Mouse (Mus musculus): ENCODE results near the gene Pbp2. TPM values are rescaled to one million over a fixed set of nuclear protein-coding genes. Genes with fewer than 3 reads are reported as not detected.

Pbp2 gene
- polyA plus RNA-seq, 1 experiment from 2014 or later: not detected

GRCm38 (mm10) chr6:135312038-135312437 is 1.8 kb upstream of the Pbp2 start:
- H3K4me1 ChIP-seq (ENCODE audit: control insufficient read depth, insufficient read depth, low read length): no peaks in the 10 kb centered on the region
- no peak overlapping the region for H3K4me3 ChIP-seq (ENCODE audit: low read length)
- no peak overlapping the region for H3K9ac ChIP-seq (ENCODE audit: low read length)
- H3K9me3 ChIP-seq (replicated peaks; ENCODE audit: control insufficient read depth, low read length): no peaks in the 10 kb centered on the region; the same call in 1 of the 2 replicates
- no peak overlapping the region for H3K27ac ChIP-seq (ENCODE audit: low read length)
- H3K36me3 ChIP-seq (ENCODE audit: control insufficient read depth, insufficient read depth): no peaks in the 10 kb centered on the region
- H3K4me2 ChIP-seq (ENCODE audit: low read depth, low read length): no peak overlapping the region
- no peak for ATAC-seq (replicated peaks; ENCODE audit: extremely low read depth, insufficient read depth, low FRiP score)
- no peaks in the 10 kb centered on the region for H3K27me3 ChIP-seq (ENCODE audit: control insufficient read depth, insufficient read depth, low read length)
- WGBS: 62% methylated on average over 5 of the region's 5 CpGs

GRCm38 (mm10) chr6:135304576-135305260 is 5.5 kb downstream of the Pbp2 start:
- Histone ChIP-seq H3K9ac (ENCODE audit: low read length) (no peak overlapping the region), H3K4me2 (ENCODE audit: low read depth, low read length) (no peak overlapping the region), H3K27me3 (ENCODE audit: control insufficient read depth, insufficient read depth, low read length) (no peaks in the 10 kb centered on the region), H3K36me3 (ENCODE audit: control insufficient read depth, insufficient read depth) (no peaks in the 10 kb centered on the region), H3K9me3 (replicated peaks; ENCODE audit: control insufficient read depth, low read length) (no peaks in the 10 kb centered on the region; the same call in 1 of the 2 replicates), H3K27ac (ENCODE audit: low read length) (no peak overlapping the region), H3K4me1 (ENCODE audit: control insufficient read depth, insufficient read depth, low read length) (peaks cover 5% of the 10 kb centered on the region; the same call in 1 of the 2 replicates), H3K4me3 (ENCODE audit: low read length) (no peak overlapping the region)
- WGBS: 33% methylated on average over 7 of the region's 7 CpGs
- ATAC-seq (replicated peaks; ENCODE audit: extremely low read depth, insufficient read depth, low FRiP score): no peak

- Histone ChIP-seq H3K9me3 (replicated peaks; ENCODE audit: control insufficient read depth, low read length) (no peaks in the 10 kb centered on the region), H3K4me1 (ENCODE audit: control insufficient read depth, insufficient read depth, low read length) (peaks cover 5% of the 10 kb centered on the region; the same call in 1 of the 2 replicates), H3K36me3 (ENCODE audit: control insufficient read depth, insufficient read depth) (no peaks in the 10 kb centered on the region), H3K9ac (ENCODE audit: low read length) (no peak overlapping the region), H3K4me3 (ENCODE audit: low read length) (no peak overlapping the region), H3K4me2 (ENCODE audit: low read depth, low read length) (no peak overlapping the region), H3K27me3 (ENCODE audit: control insufficient read depth, insufficient read depth, low read length) (no peaks in the 10 kb centered on the region), H3K27ac (ENCODE audit: low read length) (no peak overlapping the region)
- ATAC-seq (replicated peaks; ENCODE audit: extremely low read depth, insufficient read depth, low FRiP score): no peak
- 48% methylated on average over 10 of the region's 10 CpGs for WGBS
Measured at GRCm38 (mm10) chr6:135302421-135303125, 7.6 kb downstream of the Pbp2 start.

GRCm38 (mm10) chr6:135300469-135300868 is 9.7 kb downstream of the Pbp2 start:
- no peak overlapping the region for H3K9ac ChIP-seq (ENCODE audit: low read length)
- peaks cover 5% of the 10 kb centered on the region; the same call in 1 of the 2 replicates for H3K4me1 ChIP-seq (ENCODE audit: control insufficient read depth, insufficient read depth, low read length)
- no peak overlapping the region for H3K27ac ChIP-seq (ENCODE audit: low read length)
- 70% methylated on average over 4 of the region's 4 CpGs for WGBS
- H3K4me2 ChIP-seq (ENCODE audit: low read depth, low read length): no peak overlapping the region
- H3K36me3 ChIP-seq (ENCODE audit: control insufficient read depth, insufficient read depth): no peaks in the 10 kb centered on the region
- ATAC-seq (replicated peaks; ENCODE audit: extremely low read depth, insufficient read depth, low FRiP score): no peak
- no peaks in the 10 kb centered on the region for H3K9me3 ChIP-seq (replicated peaks; ENCODE audit: control insufficient read depth, low read length)
- H3K27me3 ChIP-seq (ENCODE audit: control insufficient read depth, insufficient read depth, low read length): no peaks in the 10 kb centered on the region
- no peak overlapping the region for H3K4me3 ChIP-seq (ENCODE audit: low read length)

GRCm38 (mm10) chr6:135299024-135299550 is 11.1 kb downstream of the Pbp2 start:
- 64% methylated on average over 7 of the region's 7 CpGs for WGBS
- Histone ChIP-seq H3K27me3 (ENCODE audit: control insufficient read depth, insufficient read depth, low read length) (no peaks in the 10 kb centered on the region), H3K9ac (ENCODE audit: low read length) (no peak overlapping the region), H3K27ac (ENCODE audit: low read length) (no peak overlapping the region), H3K4me2 (ENCODE audit: low read depth, low read length) (no peak overlapping the region), H3K36me3 (ENCODE audit: control insufficient read depth, insufficient read depth) (no peaks in the 10 kb centered on the region), H3K4me1 (ENCODE audit: control insufficient read depth, insufficient read depth, low read length) (0 out of 2 replicates have a peak, but pooled peaks cover 5% of the 10 kb centered on the region), H3K4me3 (ENCODE audit: low read length) (no peak overlapping the region), H3K9me3 (replicated peaks; ENCODE audit: control insufficient read depth, low read length) (no peaks in the 10 kb centered on the region)
- no peak for ATAC-seq (replicated peaks; ENCODE audit: extremely low read depth, insufficient read depth, low FRiP score)

GRCm38 (mm10) chr6:135297570-135297969 is 12.6 kb downstream of the Pbp2 start:
- Histone ChIP-seq H3K36me3 (ENCODE audit: control insufficient read depth, insufficient read depth) (no peaks in the 10 kb centered on the region), H3K9me3 (replicated peaks; ENCODE audit: control insufficient read depth, low read length) (no peaks in the 10 kb centered on the region), H3K4me1 (ENCODE audit: control insufficient read depth, insufficient read depth, low read length) (0 out of 2 replicates have a peak, but pooled peaks cover 3% of the 10 kb centered on the region), H3K4me3 (ENCODE audit: low read length) (no peak overlapping the region), H3K27me3 (ENCODE audit: control insufficient read depth, insufficient read depth, low read length) (no peaks in the 10 kb centered on the region), H3K9ac (ENCODE audit: low read length) (no peak overlapping the region), H3K4me2 (ENCODE audit: low read depth, low read length) (no peak overlapping the region), H3K27ac (ENCODE audit: low read length) (no peak overlapping the region)
- whole genome bisulfite sequencing: 64% methylated on average over 7 of the region's 7 CpGs
- ATAC-seq (replicated peaks; ENCODE audit: extremely low read depth, insufficient read depth, low FRiP score): no peak

GRCm38 (mm10) chr6:135296267-135296666 is 13.9 kb downstream of the Pbp2 start:
- no peak overlapping the region for H3K9ac ChIP-seq (ENCODE audit: low read length)
- ATAC-seq (replicated peaks; ENCODE audit: extremely low read depth, insufficient read depth, low FRiP score): no peak
- no peaks in the 10 kb centered on the region for H3K4me1 ChIP-seq (ENCODE audit: control insufficient read depth, insufficient read depth, low read length)
- no peak overlapping the region for H3K4me3 ChIP-seq (ENCODE audit: low read length)
- no peak overlapping the region for H3K27ac ChIP-seq (ENCODE audit: low read length)
- H3K27me3 ChIP-seq (ENCODE audit: control insufficient read depth, insufficient read depth, low read length): no peaks in the 10 kb centered on the region
- H3K36me3 ChIP-seq (ENCODE audit: control insufficient read depth, insufficient read depth): no peaks in the 10 kb centered on the region
- H3K4me2 ChIP-seq (ENCODE audit: low read depth, low read length): no peak overlapping the region
- WGBS: 64% methylated on average over 17 of the region's 17 CpGs
- H3K9me3 ChIP-seq (replicated peaks; ENCODE audit: control insufficient read depth, low read length): no peaks in the 10 kb centered on the region

GRCm38 (mm10) chr6:135295082-135295861 is 14.9 kb downstream of the Pbp2 start:
- H3K9me3 ChIP-seq (replicated peaks; ENCODE audit: control insufficient read depth, low read length): no peaks in the 10 kb centered on the region
- ATAC-seq (replicated peaks; ENCODE audit: extremely low read depth, insufficient read depth, low FRiP score): no peak
- WGBS: 65% methylated on average over 11 of the region's 11 CpGs

More at GRCm38 (mm10) chr6:135295082-135295861, 14.9 kb downstream of the Pbp2 start:
- H3K4me3 ChIP-seq (ENCODE audit: low read length): no peak overlapping the region
- H3K27ac ChIP-seq (ENCODE audit: low read length): no peak overlapping the region
- H3K4me1 ChIP-seq (ENCODE audit: control insufficient read depth, insufficient read depth, low read length): no peaks in the 10 kb centered on the region
- no peaks in the 10 kb centered on the region for H3K36me3 ChIP-seq (ENCODE audit: control insufficient read depth, insufficient read depth)
- no peak overlapping the region for H3K9ac ChIP-seq (ENCODE audit: low read length)
- no peak overlapping the region for H3K4me2 ChIP-seq (ENCODE audit: low read depth, low read length)
- no peaks in the 10 kb centered on the region for H3K27me3 ChIP-seq (ENCODE audit: control insufficient read depth, insufficient read depth, low read length)
